Mouse (Mus musculus) small intestine, adult 2 months (tissue): ENCODE results near the gene Kif16b.

ENCODE experiments used
- CTCF ChIP-seq: fragments of 200-500 bp; IDR thresholded peaks from 2 replicates; pipeline ENCODE4 v1.5.1; 2012; ENCODE audit warnings: low read depth, mild to moderate bottlenecking, control low read depth, inconsistent platforms, low read length, moderate library complexity, mixed read lengths; ENCODE audit not compliant: insufficient replicate concordance, insufficient read length; ENCODE audit errors: extremely low read depth
- POLR2A ChIP-seq: fragments of 200-500 bp; IDR thresholded peaks from 2 replicates; pipeline ENCODE4 v1.6.1; 2012; ENCODE audit warnings: low read depth, mild to moderate bottlenecking, control low read depth, inconsistent platforms, low read length, moderate library complexity

DNA sequence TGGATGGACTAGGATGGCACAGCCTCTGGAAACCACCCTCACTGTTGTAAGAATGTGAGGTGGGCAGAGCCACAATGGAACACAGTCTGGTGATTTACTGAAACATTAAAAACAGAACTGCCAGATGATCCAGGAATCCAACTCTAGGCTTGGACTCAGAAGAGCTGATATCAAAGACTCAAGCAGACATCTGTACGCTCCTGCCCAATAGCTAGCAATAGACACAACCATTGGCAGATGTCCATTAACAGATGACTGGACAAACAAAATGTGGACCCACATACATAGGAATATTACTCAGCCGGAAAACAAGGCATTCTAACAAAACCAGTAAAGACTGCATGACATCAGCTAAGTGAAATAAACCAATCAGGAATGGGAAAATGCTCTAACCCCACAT lies 167.3 kb downstream of the Kif16b start:
- TF ChIP-seq POLR2A (no peak), CTCF (no peak)
